Mouse (Mus musculus) intestine, embryonic 15.5 days (tissue): ENCODE data around the gene Chp2. TPM values are rescaled to one million over a fixed set of nuclear protein-coding genes. Genes with fewer than 3 reads are reported as not detected.

Experiments used
- ATAC-seq: fragments of 200-750 bp; cut with Nextera tagmentation; 2 replicates; pipeline ENCODE4 v1.8.0; 2017; ENCODE audit warnings: moderate TSS enrichment, moderate library complexity
- H3K27ac ChIP-seq: fragments of 300-500 bp; sonication (generic); 2 replicates; pipeline ENCODE4 v1.5.1; 2015; ENCODE audit warnings: mild to moderate bottlenecking, inconsistent platforms
- H3K27me3 ChIP-seq: fragments of 300-500 bp; sonication (generic); replicated peaks from 2 replicates; pipeline ENCODE4 v1.6.1; 2015; ENCODE audit warnings: inconsistent platforms
- H3K36me3 ChIP-seq: fragments of 300-500 bp; sonication (generic); 2 replicates; pipeline ENCODE4 v1.6.1; 2015; ENCODE audit warnings: inconsistent platforms
- H3K4me1 ChIP-seq: fragments of 300-500 bp; sonication (generic); replicated peaks from 2 replicates; pipeline ENCODE4 v1.6.1; 2015; ENCODE audit warnings: inconsistent platforms
- H3K4me2 ChIP-seq: fragments of 300-500 bp; sonication (generic); replicated peaks from 2 replicates; pipeline ENCODE4 v1.6.1; 2015; ENCODE audit warnings: mild to moderate bottlenecking, inconsistent platforms
- H3K4me3 ChIP-seq: fragments of 300-500 bp; sonication (generic); replicated peaks from 2 replicates; pipeline ENCODE4 v1.5.1; 2015; ENCODE audit warnings: inconsistent platforms
- H3K9ac ChIP-seq: fragments of 300-500 bp; sonication (generic); 2 replicates; pipeline ENCODE4 v1.6.1; 2015; ENCODE audit warnings: inconsistent platforms
- H3K9me3 ChIP-seq: fragments of 300-500 bp; sonication (generic); 2 replicates; pipeline ENCODE4 v1.6.1; 2016; ENCODE audit warnings: inconsistent platforms
- WGBS: fragments of 180-500 bp; shearing (Covaris S2); methylation state at CpG from one replicate; pipeline ENCODE4 v1.1.7; 2015; 5-methylcytosine and 5-hydroxymethylcytosine counted together
- polyA plus RNA-seq: library from polyadenylated mRNA; unstranded; fragments of >200 nt; fragmentation: Nextera tagmentation; extraction: Ambion mirVana; gene quantifications from 2 replicates; pipeline ENCODE4 v1.2.1, GENCODE M21; 2015

Chp2 gene
- polyA plus RNA-seq: 5.7 and 5.8 TPM in 2 replicates

GRCm38 (mm10) chr7:122219315-122219801, at the start of gene Chp2:
Gene Chp2, plus strand, starts transcription at chr7:122219496.
- ATAC-seq: peak; percentile 60
- 20% methylated on average over 20 of the region's 20 CpGs for WGBS
- Histone ChIP-seq H3K36me3 (no peaks in the 10 kb centered on the region), H3K4me1 (0 out of 2 replicates have a peak, but pooled peaks cover 3% of the 10 kb centered on the region), H3K9me3 (no peaks in the 10 kb centered on the region), H3K4me3 (peak within 1 kb of the TSS; percentile 23), H3K4me2 (peak within 1 kb of the TSS; percentile 57), H3K9ac (no peak within 1 kb of the TSS), H3K27ac (no peak within 1 kb of the TSS), H3K27me3 (0 out of 2 replicates have a peak, but pooled peaks cover 2% of the 10 kb centered on the region)

- Histone ChIP-seq H3K9ac (no peak overlapping the region), H3K36me3 (peaks cover 43% of the 10 kb centered on the region), H3K4me2 (no peak overlapping the region), H3K4me1 (no peaks in the 10 kb centered on the region), H3K9me3 (no peaks in the 10 kb centered on the region), H3K4me3 (no peak overlapping the region), H3K27ac (no peak overlapping the region), H3K27me3 (no peaks in the 10 kb centered on the region)
- ATAC-seq: no peak
- WGBS: 78% methylated on average over 6 of the region's 6 CpGs
These were observed 48.6 kb upstream of the Chp2 start for GRCm38 (mm10) chr7:122170705-122171104.

GRCm38 (mm10) chr7:122171613-122172012, 47.7 kb upstream of the Chp2 start:
- H3K4me1 ChIP-seq: no peaks in the 10 kb centered on the region
- H3K36me3 ChIP-seq: peaks cover 34% of the 10 kb centered on the region
- no peak overlapping the region for H3K9ac ChIP-seq
- H3K9me3 ChIP-seq: no peaks in the 10 kb centered on the region
- no peak for ATAC-seq
- no peak overlapping the region for H3K27ac ChIP-seq
- H3K4me3 ChIP-seq: no peak overlapping the region
- no peak overlapping the region for H3K4me2 ChIP-seq
- H3K27me3 ChIP-seq: no peaks in the 10 kb centered on the region
- WGBS: 67% methylated on average over 10 of the region's 10 CpGs

- Histone ChIP-seq H3K4me1 (0 out of 2 replicates have a peak, but pooled peaks cover 5% of the 10 kb centered on the region), H3K9me3 (no peaks in the 10 kb centered on the region), H3K9ac (no peak overlapping the region), H3K4me3 (no peak overlapping the region), H3K27ac (no peak overlapping the region), H3K36me3 (no peaks in the 10 kb centered on the region), H3K27me3 (no peaks in the 10 kb centered on the region), H3K4me2 (no peak overlapping the region)
- ATAC-seq: no peak
- WGBS: 91% methylated on average over 7 of the region's 7 CpGs
These were observed 38.6 kb upstream of the Chp2 start for GRCm38 (mm10) chr7:122180720-122181119.

GRCm38 (mm10) chr7:122184569-122184968, 34.7 kb upstream of the Chp2 start:
- Histone ChIP-seq H3K4me1 (0 out of 2 replicates have a peak, but pooled peaks cover 8% of the 10 kb centered on the region), H3K27me3 (no peaks in the 10 kb centered on the region), H3K9me3 (no peaks in the 10 kb centered on the region), H3K9ac (no peak overlapping the region), H3K4me2 (no peak overlapping the region), H3K36me3 (no peaks in the 10 kb centered on the region), H3K27ac (no peak overlapping the region), H3K4me3 (no peak overlapping the region)
- WGBS: 48% methylated on average over 5 of the region's 5 CpGs
- peak; percentile 65 for ATAC-seq

- H3K27ac ChIP-seq: no peak within 1 kb of the TSS
- peak within 1 kb of the TSS; percentile 34 for H3K4me2 ChIP-seq
- WGBS: 13% methylated on average over 17 of the region's 17 CpGs
- 0 out of 2 replicates have a peak, but pooled peaks cover 8% of the 10 kb centered on the region for H3K4me1 ChIP-seq
- H3K9ac ChIP-seq: 0 out of 2 replicates have a peak within 1 kb of the TSS, but pooled peaks have one; percentile 10
- no peaks in the 10 kb centered on the region for H3K9me3 ChIP-seq
- H3K4me3 ChIP-seq: no peak within 1 kb of the TSS
- no peaks in the 10 kb centered on the region for H3K27me3 ChIP-seq
- H3K36me3 ChIP-seq: no peaks in the 10 kb centered on the region
- peak; percentile 40; the same call in 1 of the 2 replicates for ATAC-seq
These were observed 33.3 kb upstream of the Chp2 start, which contains the start of gene Ern2 for GRCm38 (mm10) chr7:122186043-122186442. Gene Ern2, minus strand, starts transcription at chr7:122186207.

GRCm38 (mm10) chr7:122189484-122189883, 29.8 kb upstream of the Chp2 start:
- Histone ChIP-seq H3K4me1 (0 out of 2 replicates have a peak, but pooled peaks cover 7% of the 10 kb centered on the region), H3K27me3 (no peaks in the 10 kb centered on the region), H3K36me3 (no peaks in the 10 kb centered on the region), H3K9me3 (no peaks in the 10 kb centered on the region), H3K4me2 (no peak overlapping the region), H3K9ac (no peak overlapping the region), H3K27ac (no peak overlapping the region), H3K4me3 (no peak overlapping the region)
- no peak for ATAC-seq
- 38% methylated on average over 7 of the region's 7 CpGs for WGBS

GRCm38 (mm10) chr7:122191097-122191496, 28.2 kb upstream of the Chp2 start:
- Histone ChIP-seq H3K4me3 (no peak overlapping the region), H3K4me2 (no peak overlapping the region), H3K4me1 (no peaks in the 10 kb centered on the region), H3K27ac (no peak overlapping the region), H3K27me3 (no peaks in the 10 kb centered on the region), H3K9me3 (no peaks in the 10 kb centered on the region), H3K36me3 (no peaks in the 10 kb centered on the region), H3K9ac (no peak overlapping the region)
- WGBS: 61% methylated on average over 10 of the region's 10 CpGs
- no peak for ATAC-seq

GRCm38 (mm10) chr7:122193919-122194318, 25.4 kb upstream of the Chp2 start:
- H3K4me1 ChIP-seq: no peaks in the 10 kb centered on the region
- no peak overlapping the region for H3K27ac ChIP-seq
- no peak overlapping the region for H3K4me2 ChIP-seq
- no peaks in the 10 kb centered on the region for H3K9me3 ChIP-seq
- no peak overlapping the region for H3K4me3 ChIP-seq
- no peak overlapping the region for H3K9ac ChIP-seq
- H3K27me3 ChIP-seq: no peaks in the 10 kb centered on the region
- H3K36me3 ChIP-seq: no peaks in the 10 kb centered on the region
- no peak for ATAC-seq

GRCm38 (mm10) chr7:122196771-122197170, 22.5 kb upstream of the Chp2 start:
- Histone ChIP-seq H3K4me3 (no peak overlapping the region), H3K4me1 (no peaks in the 10 kb centered on the region), H3K9me3 (no peaks in the 10 kb centered on the region), H3K36me3 (no peaks in the 10 kb centered on the region), H3K27ac (no peak overlapping the region), H3K9ac (no peak overlapping the region), H3K27me3 (no peaks in the 10 kb centered on the region), H3K4me2 (no peak overlapping the region)
- 0 out of 2 replicates have a peak, but pooled peaks have one; percentile 48 for ATAC-seq
- 71% methylated on average over 9 of the region's 9 CpGs for WGBS

GRCm38 (mm10) chr7:122197306-122197705, 22.0 kb upstream of the Chp2 start:
- no peaks in the 10 kb centered on the region for H3K4me1 ChIP-seq
- ATAC-seq: peak; percentile 48; the same call in 1 of the 2 replicates
- no peaks in the 10 kb centered on the region for H3K9me3 ChIP-seq
- no peaks in the 10 kb centered on the region for H3K36me3 ChIP-seq
- no peak overlapping the region for H3K27ac ChIP-seq
- no peak overlapping the region for H3K9ac ChIP-seq
- 34% methylated on average over 4 of the region's 4 CpGs for WGBS
- no peak overlapping the region for H3K4me2 ChIP-seq
- H3K27me3 ChIP-seq: no peaks in the 10 kb centered on the region
- H3K4me3 ChIP-seq: no peak overlapping the region

GRCm38 (mm10) chr7:122199296-122199695, 20.0 kb upstream of the Chp2 start:
- ATAC-seq: peak; percentile 52; the same call in 1 of the 2 replicates
- WGBS: 22% methylated on average over 5 of the region's 5 CpGs
- no peaks in the 10 kb centered on the region for H3K9me3 ChIP-seq
- no peaks in the 10 kb centered on the region for H3K36me3 ChIP-seq
- no peaks in the 10 kb centered on the region for H3K27me3 ChIP-seq
- H3K27ac ChIP-seq: no peak overlapping the region
- H3K4me2 ChIP-seq: no peak overlapping the region
- H3K4me1 ChIP-seq: no peaks in the 10 kb centered on the region
- H3K9ac ChIP-seq: no peak overlapping the region
- H3K4me3 ChIP-seq: no peak overlapping the region

- peak; percentile 65 for ATAC-seq
- Histone ChIP-seq H3K9ac (no peak overlapping the region), H3K27me3 (no peaks in the 10 kb centered on the region), H3K4me3 (no peak overlapping the region), H3K9me3 (no peaks in the 10 kb centered on the region), H3K4me2 (no peak overlapping the region), H3K27ac (no peak overlapping the region), H3K4me1 (no peaks in the 10 kb centered on the region), H3K36me3 (no peaks in the 10 kb centered on the region)
- WGBS: 13% methylated on average over 2 of the region's 2 CpGs
These were observed 15.4 kb upstream of the Chp2 start for GRCm38 (mm10) chr7:122203936-122204335.
